Mouse (Mus musculus) heart, embryonic 16.5 days (tissue): Measurements from ENCODE around the gene C1qtnf2. TPM values are rescaled to one million over a fixed set of nuclear protein-coding genes. Genes with fewer than 3 reads are reported as not detected.

ENCODE experiments used
- ATAC-seq: fragments of 200-750 bp; cut with Nextera tagmentation; replicated peaks from 2 replicates; pipeline ENCODE4 v1.8.0; 2017; ENCODE audit warnings: moderate number of reproducible peaks; ENCODE audit not compliant: insufficient read depth, low FRiP score; ENCODE audit errors: extremely low read depth
- H3K27ac ChIP-seq: fragments of 300-500 bp; sonication (generic); 2 replicates; pipeline ENCODE4 v1.5.1; 2014; ENCODE audit warnings: mild to moderate bottlenecking, low read length, control low read depth, moderate library complexity
- H3K27me3 ChIP-seq: fragments of 300-500 bp; sonication (generic); 2 replicates; pipeline ENCODE4 v1.6.1; 2014; ENCODE audit warnings: low read length, mixed read lengths; ENCODE audit not compliant: control insufficient read depth, insufficient read depth
- H3K36me3 ChIP-seq: fragments of 300-500 bp; sonication (generic); 2 replicates; pipeline ENCODE4 v1.6.1; 2014; ENCODE audit not compliant: control insufficient read depth, insufficient read depth
- H3K4me1 ChIP-seq: fragments of 300-500 bp; sonication (generic); 2 replicates; pipeline ENCODE4 v1.6.1; 2014; ENCODE audit warnings: low read length, mixed read lengths; ENCODE audit not compliant: control insufficient read depth, insufficient read depth
- H3K4me2 ChIP-seq: fragments of 300-500 bp; sonication (generic); 2 replicates; pipeline ENCODE4 v1.6.1; 2014; ENCODE audit warnings: low read depth, mild to moderate bottlenecking, control low read depth, low read length
- H3K4me3 ChIP-seq: fragments of 300-500 bp; sonication (generic); 2 replicates; pipeline ENCODE4 v1.5.1; 2014; ENCODE audit warnings: mild to moderate bottlenecking, control low read depth, low read length
- H3K9ac ChIP-seq: fragments of 300-500 bp; sonication (generic); 2 replicates; pipeline ENCODE4 v1.6.1; 2014; ENCODE audit warnings: low read length, control low read depth
- H3K9me3 ChIP-seq: fragments of 300-500 bp; sonication (generic); replicated peaks from 2 replicates; pipeline ENCODE4 v1.6.1; 2016; ENCODE audit warnings: low read length; ENCODE audit not compliant: control insufficient read depth
- whole genome bisulfite sequencing: fragments of 180-500 bp; shearing (Covaris S2); extraction: QIAGEN DNeasy Blood & Tissue Kit; methylation state at CpG from one replicate; pipeline ENCODE4 v1.1.7; 2014; 5-methylcytosine and 5-hydroxymethylcytosine counted together
- polyA plus RNA-seq: library from polyadenylated mRNA; unstranded; fragments of >200 nt; fragmentation: Nextera tagmentation; extraction: Ambion mirVana; gene quantifications from 2 replicates; pipeline ENCODE4 v1.2.1, GENCODE M21; 2015

Gene C1qtnf2
- 6.2 and 6.3 TPM in 2 replicates for polyA plus RNA-seq

DNA sequence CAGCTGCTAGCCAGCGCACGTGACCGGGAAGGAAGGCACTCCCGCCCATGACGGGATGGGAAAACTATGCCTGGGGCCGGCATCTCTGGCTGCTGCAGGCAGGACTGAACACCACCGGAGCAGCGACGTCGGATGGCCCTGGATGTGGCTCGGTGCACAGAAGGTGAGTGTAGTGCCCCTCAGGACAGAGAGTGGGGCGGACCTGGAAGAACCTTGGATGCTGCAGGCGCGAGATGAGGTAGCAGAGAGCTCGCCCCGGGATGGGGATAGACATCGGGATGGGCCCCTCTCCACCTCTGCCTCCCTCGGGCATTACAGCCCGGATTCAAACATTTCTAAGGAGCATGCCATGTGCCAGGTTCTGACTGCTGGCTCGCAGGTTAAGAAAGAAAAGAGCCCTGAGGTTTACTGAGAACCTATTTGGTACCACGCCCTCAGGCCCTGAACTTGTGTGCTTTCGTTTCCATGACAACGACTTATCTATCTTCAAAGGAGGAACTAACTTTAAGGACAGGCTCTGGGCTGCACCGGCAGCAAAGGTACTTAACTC is at the start of gene C1qtnf2:
Gene C1qtnf2, plus strand, starts transcription at position 52 of the 550 bp plus-strand sequence.
- Histone ChIP-seq H3K27ac (no peak within 1 kb of the TSS), H3K36me3 (no peaks in the 10 kb centered on the region), H3K4me3 (peak within 1 kb of the TSS; percentile 48), H3K4me2 (peak within 1 kb of the TSS; percentile 60), H3K9me3 (no peaks in the 10 kb centered on the region), H3K4me1 (peaks cover 8% of the 10 kb centered on the region), H3K27me3 (no peaks in the 10 kb centered on the region), H3K9ac (peak within 1 kb of the TSS; percentile 52)
- WGBS = 5% methylated on average over 24 of the region's 24 CpGs
- peak; percentile 34; the same call in 1 of the 2 replicates for ATAC-seq

- Histone ChIP-seq H3K4me1 (peaks cover 10% of the 10 kb centered on the region), H3K36me3 (peaks cover 19% of the 10 kb centered on the region), H3K4me2 (no peak overlapping the region), H3K4me3 (no peak overlapping the region), H3K27me3 (no peaks in the 10 kb centered on the region), H3K27ac (no peak overlapping the region), H3K9me3 (no peaks in the 10 kb centered on the region; the same call in 1 of the 2 replicates), H3K9ac (no peak overlapping the region)
- WGBS = 78% methylated on average over 5 of the region's 5 CpGs
- no peak for ATAC-seq
Measured at GRCm38 (mm10) chr11:43424386-43424785, 49.7 kb upstream of the C1qtnf2 start.

- Histone ChIP-seq H3K4me3 (peak overlapping the region; percentile 84), H3K4me1 (peaks cover 10% of the 10 kb centered on the region), H3K9me3 (no peaks in the 10 kb centered on the region; the same call in 1 of the 2 replicates), H3K27me3 (no peaks in the 10 kb centered on the region), H3K4me2 (peak overlapping the region; percentile 74), H3K27ac (no peak overlapping the region), H3K36me3 (peaks cover 19% of the 10 kb centered on the region), H3K9ac (peak overlapping the region; percentile 88)
- ATAC-seq = no peak
- 66% methylated on average over 9 of the region's 9 CpGs for WGBS
Measured at GRCm38 (mm10) chr11:43425166-43425709, 48.8 kb upstream of the C1qtnf2 start.

GRCm38 (mm10) chr11:43425824-43426413 is 48.2 kb upstream of the C1qtnf2 start, which contains the start of gene Pttg1:
TSS of gene Pttg1 (minus strand) at chr11:43426251.
- H3K36me3 ChIP-seq = peaks cover 17% of the 10 kb centered on the region
- H3K4me1 ChIP-seq = peaks cover 10% of the 10 kb centered on the region
- ATAC-seq = peak; percentile 94
- no peaks in the 10 kb centered on the region for H3K27me3 ChIP-seq
- H3K4me2 ChIP-seq = peak within 1 kb of the TSS; percentile 74
- H3K9ac ChIP-seq = peak within 1 kb of the TSS; percentile 88
- H3K9me3 ChIP-seq = no peaks in the 10 kb centered on the region; the same call in 1 of the 2 replicates
- WGBS = 4% methylated on average over 25 of the region's 27 CpGs
- H3K4me3 ChIP-seq = peak within 1 kb of the TSS; percentile 84
- peak within 1 kb of the TSS; percentile 90 for H3K27ac ChIP-seq

- Histone ChIP-seq H3K4me2 (peak overlapping the region; percentile 74), H3K27me3 (no peaks in the 10 kb centered on the region), H3K27ac (peak overlapping the region; percentile 90), H3K9me3 (no peaks in the 10 kb centered on the region; the same call in 1 of the 2 replicates), H3K4me3 (peak overlapping the region; percentile 84), H3K9ac (peak overlapping the region; percentile 88), H3K36me3 (peaks cover 14% of the 10 kb centered on the region), H3K4me1 (peaks cover 10% of the 10 kb centered on the region)
- 16% methylated on average over 7 of the region's 7 CpGs for WGBS
- ATAC-seq = peak; percentile 67; the same call in 1 of the 2 replicates
Measured at GRCm38 (mm10) chr11:43426414-43426884, 47.6 kb upstream of the C1qtnf2 start.

GRCm38 (mm10) chr11:43433254-43434023 is 40.6 kb upstream of the C1qtnf2 start, which contains the start of gene Slu7:
TSS of gene Slu7 (plus strand) at chr11:43433744.
- Histone ChIP-seq H3K36me3 (peaks cover 9% of the 10 kb centered on the region), H3K4me3 (peak within 1 kb of the TSS; percentile 93), H3K9me3 (no peaks in the 10 kb centered on the region), H3K4me2 (peak within 1 kb of the TSS; percentile 85), H3K27ac (peak within 1 kb of the TSS; percentile 36), H3K27me3 (no peaks in the 10 kb centered on the region), H3K9ac (peak within 1 kb of the TSS; percentile 84), H3K4me1 (peaks cover 8% of the 10 kb centered on the region)
- ATAC-seq = peak; percentile 76
- WGBS = 8% methylated on average over 38 of the region's 38 CpGs

DNA sequence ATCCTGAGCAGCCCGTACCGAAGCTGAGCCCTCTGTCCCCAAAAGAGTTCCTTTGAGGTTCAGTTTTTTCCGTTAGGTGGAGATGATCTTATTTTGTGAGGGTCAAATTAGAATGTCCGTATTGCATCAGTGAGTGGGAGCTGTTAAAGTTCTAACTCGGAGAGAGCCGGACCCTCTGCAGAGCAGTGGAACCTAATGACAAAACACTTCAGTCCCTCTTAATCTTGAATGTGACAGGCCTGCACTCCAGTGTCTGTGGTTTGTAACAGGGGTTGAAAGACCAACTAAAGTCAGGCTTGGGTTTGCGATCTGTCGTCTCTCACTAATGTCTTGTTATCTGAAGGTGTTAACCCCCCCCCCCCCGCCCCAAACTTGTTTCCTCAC is 40.1 kb upstream of the C1qtnf2 start:
- Histone ChIP-seq H3K27me3 (no peaks in the 10 kb centered on the region), H3K4me2 (peak overlapping the region; percentile 85), H3K9me3 (no peaks in the 10 kb centered on the region), H3K9ac (peak overlapping the region; percentile 84), H3K4me3 (peak overlapping the region; percentile 93), H3K4me1 (peaks cover 8% of the 10 kb centered on the region), H3K27ac (peak overlapping the region; percentile 36), H3K36me3 (peaks cover 15% of the 10 kb centered on the region)
- WGBS = 2% methylated on average over 9 of the region's 9 CpGs
- peak; percentile 40; the same call in 1 of the 2 replicates for ATAC-seq

GRCm38 (mm10) chr11:43441121-43441520 is 33.0 kb upstream of the C1qtnf2 start:
- Histone ChIP-seq H3K36me3 (peaks cover 81% of the 10 kb centered on the region), H3K4me2 (no peak overlapping the region), H3K27me3 (no peaks in the 10 kb centered on the region), H3K9me3 (no peaks in the 10 kb centered on the region), H3K27ac (no peak overlapping the region), H3K9ac (no peak overlapping the region), H3K4me3 (no peak overlapping the region), H3K4me1 (no peaks in the 10 kb centered on the region)
- 95% methylated on average over 10 of the region's 10 CpGs for WGBS
- no peak for ATAC-seq
